Mouse (Mus musculus) myocyte (in vitro differentiated cells): ENCODE results near the gene H2al2a. TPM values are rescaled to one million over a fixed set of nuclear protein-coding genes. Genes with fewer than 3 reads are reported as not detected.

Source experiments
- H3K27me3 ChIP-seq: one replicate; pipeline ENCODE4 v1.6.1; 2011; ENCODE audit not compliant: control insufficient read depth, insufficient read depth, insufficient read length
- H3K36me3 ChIP-seq: one replicate; pipeline ENCODE4 v1.6.1; 2011; ENCODE audit not compliant: control insufficient read depth, insufficient read depth
- H3K4me2 ChIP-seq: one replicate; pipeline ENCODE4 v1.6.1; 2011; ENCODE audit warnings: low read depth, control low read depth
- H3K4me3 ChIP-seq: one replicate; pipeline ENCODE4 v1.5.1; 2011; ENCODE audit warnings: mild to moderate bottlenecking, control low read depth, moderate library complexity
- H3K79me2 ChIP-seq: one replicate; pipeline ENCODE4 v1.6.1; 2011; ENCODE audit not compliant: control insufficient read depth, insufficient read depth
- H3ac ChIP-seq: one replicate; pipeline ENCODE4 v1.6.1; 2011; ENCODE audit not compliant: control insufficient read depth, insufficient read length
- CEBPB ChIP-seq: IDR thresholded peaks from 2 replicates; pipeline ENCODE4 v1.6.1; 2011; ENCODE audit warnings: mild to moderate bottlenecking, moderate library complexity; ENCODE audit not compliant: poor library complexity, insufficient read depth, severe bottlenecking
- E2F4 ChIP-seq: IDR thresholded peaks from one replicate; pipeline ENCODE4 v1.6.1; 2011; ENCODE audit warnings: mild to moderate bottlenecking, control low read depth, moderate library complexity; ENCODE audit not compliant: insufficient read depth
- MAX ChIP-seq: IDR thresholded peaks from one replicate; pipeline ENCODE4 v1.6.1; 2011; ENCODE audit warnings: low read depth, mild to moderate bottlenecking, control low read depth
- MYOD1 ChIP-seq, 3 experiments: IDR thresholded peaks; one replicate each; pipeline ENCODE4 v1.6.1; 2011; ENCODE audit warnings: control low read depth in 2 of 3, low read depth in 2 of 3, mild to moderate bottlenecking in 2 of 3, moderate library complexity in 1 of 3; ENCODE audit not compliant: insufficient read length in 2 of 3, control insufficient read depth in 1 of 3
- MYOG ChIP-seq, 3 experiments: IDR thresholded peaks; one replicate each; pipeline ENCODE4 v1.6.1; 2011; ENCODE audit warnings: control low read depth in 2 of 3, low read depth in 2 of 3, mild to moderate bottlenecking in 2 of 3; ENCODE audit not compliant: insufficient read length in 2 of 3, control insufficient read depth in 1 of 3, insufficient read depth in 1 of 3
- POLR2A ChIP-seq: IDR thresholded peaks from one replicate; pipeline ENCODE4 v1.6.1; 2011; ENCODE audit warnings: low read depth, mild to moderate bottlenecking, control low read depth, moderate library complexity; ENCODE audit not compliant: insufficient read length
- POLR2AphosphoS2 ChIP-seq: IDR thresholded peaks from one replicate; pipeline ENCODE4 v1.6.1; 2011; ENCODE audit warnings: low read depth, control low read depth; ENCODE audit not compliant: insufficient read length
- REST ChIP-seq: IDR thresholded peaks from one replicate; pipeline ENCODE4 v1.6.1; 2011; ENCODE audit warnings: mild to moderate bottlenecking, control low read depth, moderate library complexity; ENCODE audit not compliant: insufficient read depth, insufficient read length
- SRF ChIP-seq: IDR thresholded peaks from one replicate; pipeline ENCODE4 v1.6.1; 2011; ENCODE audit warnings: low read depth; ENCODE audit not compliant: control insufficient read depth, insufficient read length
- TCF12 ChIP-seq: IDR thresholded peaks from one replicate; pipeline ENCODE4 v1.6.1; 2011; ENCODE audit warnings: mild to moderate bottlenecking, control low read depth; ENCODE audit not compliant: poor library complexity, insufficient read depth, severe bottlenecking
- TCF3 ChIP-seq: IDR thresholded peaks from one replicate; pipeline ENCODE4 v1.6.1; 2011; ENCODE audit warnings: low read depth, control low read depth; ENCODE audit not compliant: insufficient read length
- USF1 ChIP-seq: IDR thresholded peaks from one replicate; pipeline ENCODE4 v1.6.1; 2011; ENCODE audit warnings: low read depth, mild to moderate bottlenecking, control low read depth, moderate library complexity
- polyA plus RNA-seq: library from polyadenylated mRNA; unstranded; fragments of >200 nt; fragmentation: generic; extraction: Trizol; gene quantifications from one replicate; pipeline ENCODE4 v1.2.1, GENCODE M21; 2012; ENCODE audit warnings: missing spikeins

Gene H2al2a
- polyA plus RNA-seq, 1 experiment = not detected

- Histone ChIP-seq H3K4me3 (no peak overlapping the region), H3ac (no peak overlapping the region), H3K79me2 (no peaks in the 10 kb centered on the region), H3K4me2 (no peak overlapping the region), H3K27me3 (no peaks in the 10 kb centered on the region), H3K36me3 (no peaks in the 10 kb centered on the region)
- TF ChIP-seq POLR2AphosphoS2 (no peak), POLR2A (no peak), SRF (no peak), CEBPB (no peak), USF1 (no peak), MAX (no peak)
These were observed 35.2 kb upstream of the H2al2a start for GRCm38 (mm10) chr2:18031831-18032537.

GRCm38 (mm10) chr2:18031271-18031821 is 34.6 kb upstream of the H2al2a start:
- Histone ChIP-seq H3ac (no peak overlapping the region), H3K36me3 (no peaks in the 10 kb centered on the region), H3K4me3 (no peak overlapping the region), H3K4me2 (no peak overlapping the region), H3K79me2 (no peaks in the 10 kb centered on the region), H3K27me3 (no peaks in the 10 kb centered on the region)
- TF ChIP-seq MYOG (IDR thresholded peaks at IDR 0.05; ENCODE audit: control insufficient read depth in 1 of 3, insufficient read depth in 1 of 3, insufficient read length in 2 of 3, low read depth in 2 of 3) (no peak), E2F4 (no peak), POLR2AphosphoS2 (no peak), MAX (no peak), CEBPB (no peak), POLR2A (no peak), REST (no peak)

GRCm38 (mm10) chr2:18030581-18030980 is 33.8 kb upstream of the H2al2a start:
- H3K4me2 ChIP-seq = no peak overlapping the region
- no peaks in the 10 kb centered on the region for H3K79me2 ChIP-seq
- H3K36me3 ChIP-seq = no peaks in the 10 kb centered on the region
- no peak overlapping the region for H3ac ChIP-seq
- H3K4me3 ChIP-seq = no peak overlapping the region
- no peaks in the 10 kb centered on the region for H3K27me3 ChIP-seq
- TF ChIP-seq MAX (no peak), USF1 (no peak), CEBPB (no peak)

GRCm38 (mm10) chr2:18029656-18030055 is 32.9 kb upstream of the H2al2a start:
- H3K27me3 ChIP-seq = no peaks in the 10 kb centered on the region
- no peak overlapping the region for H3K4me2 ChIP-seq
- no peak overlapping the region for H3ac ChIP-seq
- no peaks in the 10 kb centered on the region for H3K36me3 ChIP-seq
- H3K79me2 ChIP-seq = no peaks in the 10 kb centered on the region
- H3K4me3 ChIP-seq = no peak overlapping the region
- no peak for TF ChIP-seq MAX
- no peak for TF ChIP-seq SRF
- TF ChIP-seq TCF12 = no peak
- no peak for TF ChIP-seq USF1
- no peak for TF ChIP-seq MYOD1 (IDR thresholded peaks at IDR 0.05; ENCODE audit: control insufficient read depth in 1 of 3, insufficient read length in 2 of 3, low read depth in 2 of 3)
- no peak for TF ChIP-seq POLR2AphosphoS2
- TF ChIP-seq E2F4 = no peak
- no peak for TF ChIP-seq CEBPB
- no peak for TF ChIP-seq TCF3
- TF ChIP-seq POLR2A = no peak
- no peak for TF ChIP-seq REST
- TF ChIP-seq MYOG (IDR thresholded peaks at IDR 0.05; ENCODE audit: control insufficient read depth in 1 of 3, insufficient read depth in 1 of 3, insufficient read length in 2 of 3, low read depth in 2 of 3) = no peak

GRCm38 (mm10) chr2:18028140-18029021 is 31.6 kb upstream of the H2al2a start:
- H3ac ChIP-seq = peak overlapping the region; percentile 42
- no peaks in the 10 kb centered on the region for H3K79me2 ChIP-seq
- TF ChIP-seq MYOG (IDR thresholded peaks at IDR 0.05; ENCODE audit: control insufficient read depth in 1 of 3, insufficient read depth in 1 of 3, insufficient read length in 2 of 3, low read depth in 2 of 3) = peak in 1 of 3 experiments; percentile 26
- peak; percentile 41 for TF ChIP-seq POLR2AphosphoS2
- TF ChIP-seq POLR2A = peak; percentile 71
- no peak for TF ChIP-seq TCF12
- no peaks in the 10 kb centered on the region for H3K27me3 ChIP-seq
- peak overlapping the region; percentile 86 for H3K4me3 ChIP-seq
- H3K4me2 ChIP-seq = peak overlapping the region; percentile 78
- H3K36me3 ChIP-seq = no peaks in the 10 kb centered on the region
